Mouse (Mus musculus) kidney, adult 2 months (tissue): Measurements from ENCODE around the gene Arhgap9.

Experiments used
- CTCF ChIP-seq: fragments of 200-500 bp; conservative IDR thresholded peaks from 2 replicates; pipeline ENCODE4 v1.5.1; 2011; ENCODE audit warnings: low read depth, mild to moderate bottlenecking, control low read depth, low read length, moderate library complexity, mixed read lengths; ENCODE audit not compliant: insufficient read depth, insufficient read length
- POLR2A ChIP-seq: fragments of 200-500 bp; IDR thresholded peaks from one replicate; pipeline ENCODE4 v1.6.1; 2011; ENCODE audit warnings: low read depth, low read length, control low read depth

GRCm38 (mm10) chr10:127292987-127293538 is 28.7 kb upstream of the Arhgap9 start:
- TF ChIP-seq CTCF (no peak), POLR2A (no peak)
